Mouse (Mus musculus) liver, embryonic 14.5 days (tissue): ENCODE measurements around the gene Zscan25. TPM values are rescaled to one million over a fixed set of nuclear protein-coding genes. Genes with fewer than 3 reads are reported as not detected.
A peak's percentile ranks its signal among the peaks of the same experiment; 100 is the strongest.
"Not testable (repeated sequence)": the region's sequence is repeated elsewhere in the genome, so short reads cannot be mapped to it uniquely, and the experiment has no call there.

Source experiments
- ATAC-seq: fragments of 200-750 bp; cut with Nextera tagmentation; 2 replicates; pipeline ENCODE4 v1.8.0; 2017; ENCODE audit warnings: moderate number of reproducible peaks, mild to moderate bottlenecking, moderate library complexity; ENCODE audit not compliant: insufficient read depth
- DNase-seq, 3 experiments: peaks; one replicate each; pipeline ENCODE4 v3.0.0-alpha.2; 2012 to 2013; ENCODE audit warnings: low read depth in 3 of 3, low spot score in 3 of 3
- H3K27ac ChIP-seq: fragments of 300-500 bp; sonication (generic); 2 replicates; pipeline ENCODE4 v1.5.1; 2014; ENCODE audit warnings: moderate library complexity, mild to moderate bottlenecking, control low read depth, inconsistent platforms
- H3K27me3 ChIP-seq: fragments of 300-500 bp; sonication (generic); 2 replicates; pipeline ENCODE4 v1.6.1; 2014; ENCODE audit warnings: mild to moderate bottlenecking, low read length, moderate library complexity; ENCODE audit not compliant: control insufficient read depth, insufficient read depth
- H3K36me3 ChIP-seq: fragments of 300-500 bp; sonication (generic); replicated peaks from 2 replicates; pipeline ENCODE4 v1.6.1; 2014; ENCODE audit warnings: low read depth; ENCODE audit not compliant: control insufficient read depth, insufficient read depth
- H3K4me1 ChIP-seq, 2 experiments: fragments of 200-500 bp in 1 of 2; fragments of 300-500 bp in 1 of 2; sonication (generic) in 1 of 2; replicated peaks; 2 replicates each; pipeline ENCODE4 v1.6.1; 2012 to 2014; ENCODE audit warnings: antibody characterized with exemption in 1 of 2, inconsistent platforms in 1 of 2, low read length in 1 of 2; ENCODE audit not compliant: control insufficient read depth in 2 of 2, insufficient read depth in 2 of 2
- H3K4me2 ChIP-seq: fragments of 300-500 bp; sonication (generic); 2 replicates; pipeline ENCODE4 v1.6.1; 2014; ENCODE audit warnings: low read depth, mild to moderate bottlenecking, control low read depth, moderate library complexity
- H3K4me3 ChIP-seq, 2 experiments: fragments of 200-500 bp in 1 of 2; fragments of 300-500 bp in 1 of 2; sonication (generic) in 1 of 2; 2 replicates each; pipeline ENCODE4 v1.5.1; 2012 to 2014; ENCODE audit warnings: low read depth in 2 of 2, low read length in 2 of 2, mild to moderate bottlenecking in 2 of 2, control low read depth in 1 of 2, inconsistent platforms in 1 of 2, moderate library complexity in 1 of 2; ENCODE audit not compliant: insufficient read depth in 1 of 2
- H3K9ac ChIP-seq: fragments of 300-500 bp; sonication (generic); replicated peaks from 2 replicates; pipeline ENCODE4 v1.6.1; 2014; ENCODE audit warnings: mild to moderate bottlenecking, control low read depth, moderate library complexity
- H3K9me3 ChIP-seq: fragments of 300-500 bp; sonication (generic); 2 replicates; pipeline ENCODE4 v1.6.1; 2016; ENCODE audit warnings: low read length, mixed read lengths; ENCODE audit not compliant: control insufficient read depth
- CTCF ChIP-seq: IDR thresholded peaks from 2 replicates; pipeline ENCODE4 v1.5.1; 2016; ENCODE audit warnings: antibody characterized with exemption, low read depth, control low read depth
- EP300 ChIP-seq: IDR thresholded peaks from 2 replicates; pipeline ENCODE4 v1.6.1; 2016; ENCODE audit warnings: antibody characterized with exemption, low read depth
- WGBS: fragments of 180-500 bp; shearing (Covaris S2); extraction: QIAGEN DNeasy Blood & Tissue Kit; methylation state at CpG from one replicate; pipeline ENCODE4 v1.1.7; 2014; ENCODE audit not compliant: insufficient replicate concordance; 5-methylcytosine and 5-hydroxymethylcytosine counted together
- polyA plus RNA-seq, 2 experiments: library from polyadenylated mRNA; depleted of rRNA in 1 of 2; stranded (reverse) in 1 of 2; unstranded in 1 of 2; fragments of >200 nt; fragmentation: Nextera tagmentation in 1 of 2; extraction: Ambion mirVana in 1 of 2; gene quantifications; 2 replicates each; pipeline versions ENCODE4 v1.2.1 to v1.2.3; 2012 to 2014

Gene Zscan25
- polyA plus RNA-seq, 2 experiments = 0.39 to 4.4 TPM

DNA sequence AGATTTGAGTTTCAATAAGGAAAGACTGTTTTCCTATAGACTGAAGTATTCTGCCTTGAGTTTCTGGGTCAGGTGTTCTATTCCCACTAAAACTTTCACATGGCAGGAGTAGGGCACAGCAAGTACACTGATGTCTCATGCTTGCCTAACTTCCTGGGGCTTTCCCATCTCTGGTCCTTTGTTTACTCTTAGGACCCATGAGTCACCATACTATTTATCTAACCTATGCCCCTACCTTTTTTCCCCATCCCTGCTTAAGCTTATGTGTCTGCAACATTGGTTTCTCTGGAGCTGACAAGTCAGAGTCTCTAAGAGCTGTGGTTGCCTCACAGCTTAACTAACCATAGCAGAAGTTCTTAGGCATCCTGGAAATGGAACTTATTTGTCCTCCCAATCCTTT, 33.5 kb downstream of the Zscan25 start:
- Histone ChIP-seq H3K36me3 (no peaks in the 10 kb centered on the region), H3K9me3 (no peaks in the 10 kb centered on the region; the same call in 1 of the 2 replicates), H3K27ac (no peak overlapping the region), H3K27me3 (no peaks in the 10 kb centered on the region), H3K9ac (no peak overlapping the region), H3K4me2 (no peak overlapping the region), H3K4me3 (no peak overlapping the region), H3K4me1 (peaks cover 0 to 3% of the 10 kb centered on the region in 2 experiments; a peak in 1 of 4 replicates)
- ATAC-seq (peak; percentile 31; the same call in 1 of the 2 replicates), DNase-seq (no peak)
- TF ChIP-seq CTCF = no peak
- no peak for TF ChIP-seq EP300

DNA sequence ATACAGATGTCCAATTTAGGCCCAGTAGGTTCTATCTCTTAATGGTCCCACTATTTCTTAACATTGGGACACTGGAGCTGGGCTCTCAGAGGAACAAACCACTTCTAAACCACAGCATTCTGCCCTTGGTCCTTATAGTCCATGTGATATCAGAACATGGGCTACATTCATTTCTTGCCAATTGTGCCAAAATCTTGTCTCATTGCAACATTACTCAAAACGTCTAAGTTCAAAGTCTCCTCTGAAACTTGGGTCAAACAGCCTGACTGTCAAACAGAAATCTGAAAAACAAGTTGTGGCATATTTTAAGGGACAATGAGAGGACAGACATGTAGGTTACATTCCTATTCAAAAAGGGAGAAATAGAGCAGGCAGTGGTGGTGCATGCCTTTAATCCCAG, 36.8 kb downstream of the Zscan25 start:
- no peak overlapping the region for H3K4me2 ChIP-seq
- H3K36me3 ChIP-seq = no peaks in the 10 kb centered on the region
- H3K4me1 ChIP-seq = peaks cover 0 to 3% of the 10 kb centered on the region in 2 experiments; a peak in 1 of 4 replicates
- ATAC-seq (no peak), DNase-seq (no peak)
- no peaks in the 10 kb centered on the region for H3K27me3 ChIP-seq
- H3K9me3 ChIP-seq = no peaks in the 10 kb centered on the region; the same call in 1 of the 2 replicates
- no peak overlapping the region for H3K4me3 ChIP-seq
- WGBS = 63% methylated on average over 1 of the region's 1 CpGs
- H3K9ac ChIP-seq = no peak overlapping the region
- no peak overlapping the region for H3K27ac ChIP-seq
- TF ChIP-seq EP300 = no peak
- no peak for TF ChIP-seq CTCF

DNA sequence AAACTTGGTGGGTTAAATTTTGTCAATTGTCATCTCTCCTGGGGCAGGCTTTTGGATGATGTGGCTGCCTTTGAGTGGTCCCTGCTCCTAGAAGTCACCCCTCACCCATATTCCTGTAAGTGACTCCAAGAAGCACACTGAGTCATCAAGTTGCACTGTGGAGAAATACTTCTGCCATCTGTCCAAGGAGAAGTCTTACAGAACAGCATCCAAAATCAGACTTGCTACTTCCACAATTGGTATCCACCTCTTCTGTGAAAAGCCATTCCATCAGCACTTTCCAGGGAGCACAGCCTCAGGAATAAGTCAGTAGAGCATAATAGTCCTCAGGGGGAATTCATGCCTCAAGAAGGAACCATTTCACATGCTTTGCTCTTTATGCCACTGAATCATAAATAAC, 58.5 kb downstream of the Zscan25 start:
- H3K4me2 ChIP-seq, H3K27me3 ChIP-seq, H3K9me3 ChIP-seq, ATAC-seq, H3K4me3 ChIP-seq, H3K36me3 ChIP-seq, H3K27ac ChIP-seq, H3K9ac ChIP-seq, DNase-seq, H3K4me1 ChIP-seq: not testable (repeated sequence)

Other genes starting within 250 kb of the Zscan25 start
- not detected in 2 replicates for gene Gm4871, start 247.7 kb upstream of the Zscan25 start, polyA plus RNA-seq (2012; rRNA removed)
- not detected in 2 replicates for gene Gm4871, start 247.7 kb upstream of the Zscan25 start, polyA plus RNA-seq (2014; fragmentation: Nextera tagmentation; extraction: Ambion mirVana)
- not detected in 2 replicates for gene 1700018F24Rik, start 237.5 kb upstream of the Zscan25 start, polyA plus RNA-seq (2012; rRNA removed)
- gene 1700018F24Rik, start 237.5 kb upstream of the Zscan25 start, polyA plus RNA-seq (2014; fragmentation: Nextera tagmentation; extraction: Ambion mirVana) = not detected in 2 replicates
- 42.0 and 47.2 TPM in 2 replicates for gene Arpc1a, start 196.7 kb upstream of the Zscan25 start, polyA plus RNA-seq (2012; rRNA removed)
- 51.5 and 57.8 TPM in 2 replicates for gene Arpc1a, start 196.7 kb upstream of the Zscan25 start, polyA plus RNA-seq (2014; fragmentation: Nextera tagmentation; extraction: Ambion mirVana)
- gene Kpna7, start 196.5 kb upstream of the Zscan25 start, polyA plus RNA-seq (2012; rRNA removed) = 0.11 TPM in 2 replicates
- 0.04 TPM in 1 of 2 replicates, not detected in the other for gene Kpna7, start 196.5 kb upstream of the Zscan25 start, polyA plus RNA-seq (2014; fragmentation: Nextera tagmentation; extraction: Ambion mirVana)
- 54.4 and 74.7 TPM in 2 replicates for gene Arpc1b, start 166.3 kb upstream of the Zscan25 start, polyA plus RNA-seq (2012; rRNA removed)
- gene Arpc1b, start 166.3 kb upstream of the Zscan25 start, polyA plus RNA-seq (2014; fragmentation: Nextera tagmentation; extraction: Ambion mirVana) = 74.9 and 80.1 TPM in 2 replicates
- gene Pdap1, start 140.3 kb upstream of the Zscan25 start, polyA plus RNA-seq (2012; rRNA removed) = 13.6 and 44.0 TPM in 2 replicates
- gene Pdap1, start 140.3 kb upstream of the Zscan25 start, polyA plus RNA-seq (2014; fragmentation: Nextera tagmentation; extraction: Ambion mirVana) = 44.4 and 50.1 TPM in 2 replicates
- 49.1 and 79.2 TPM in 2 replicates for gene Bud31, start 140.1 kb upstream of the Zscan25 start, polyA plus RNA-seq (2012; rRNA removed)
- gene Bud31, start 140.1 kb upstream of the Zscan25 start, polyA plus RNA-seq (2014; fragmentation: Nextera tagmentation; extraction: Ambion mirVana) = 154 and 155 TPM in 2 replicates
- 4.9 and 5.5 TPM in 2 replicates for gene Ptcd1, start 113.4 kb upstream of the Zscan25 start, polyA plus RNA-seq (2012; rRNA removed)
- gene Ptcd1, start 113.4 kb upstream of the Zscan25 start, polyA plus RNA-seq (2014; fragmentation: Nextera tagmentation; extraction: Ambion mirVana) = 5.4 and 6.2 TPM in 2 replicates
- gene Cpsf4, start 113.3 kb upstream of the Zscan25 start, polyA plus RNA-seq (2012; rRNA removed) = 25.6 and 29.8 TPM in 2 replicates
- gene Cpsf4, start 113.3 kb upstream of the Zscan25 start, polyA plus RNA-seq (2014; fragmentation: Nextera tagmentation; extraction: Ambion mirVana) = 14.2 TPM in 2 replicates
- gene Atp5j2, start 88.4 kb upstream of the Zscan25 start, polyA plus RNA-seq (2012; rRNA removed) = 111 and 190 TPM in 2 replicates
- 454 and 472 TPM in 2 replicates for gene Atp5j2, start 88.4 kb upstream of the Zscan25 start, polyA plus RNA-seq (2014; fragmentation: Nextera tagmentation; extraction: Ambion mirVana)
- gene Zkscan14, start 78.6 kb upstream of the Zscan25 start, polyA plus RNA-seq (2012; rRNA removed) = 1.7 and 2.2 TPM in 2 replicates
- 4.3 and 5.4 TPM in 2 replicates for gene Zkscan14, start 78.6 kb upstream of the Zscan25 start, polyA plus RNA-seq (2014; fragmentation: Nextera tagmentation; extraction: Ambion mirVana)
- gene Zkscan5, start 75.9 kb upstream of the Zscan25 start, polyA plus RNA-seq (2012; rRNA removed) = 1.8 and 2.1 TPM in 2 replicates
- gene Zkscan5, start 75.9 kb upstream of the Zscan25 start, polyA plus RNA-seq (2014; fragmentation: Nextera tagmentation; extraction: Ambion mirVana) = 2.9 and 3.2 TPM in 2 replicates
- 6.6 and 8.3 TPM in 2 replicates for gene Zfp655, start 48.8 kb upstream of the Zscan25 start, polyA plus RNA-seq (2012; rRNA removed)
- gene Zfp655, start 48.8 kb upstream of the Zscan25 start, polyA plus RNA-seq (2014; fragmentation: Nextera tagmentation; extraction: Ambion mirVana) = 18.7 and 21.0 TPM in 2 replicates
- gene Cyp3a57, start 64.8 kb downstream of the Zscan25 start, polyA plus RNA-seq (2012; rRNA removed) = 0.02 TPM in 1 of 2 replicates, not detected in the other
- 0.05 and 0.06 TPM in 2 replicates for gene Cyp3a57, start 64.8 kb downstream of the Zscan25 start, polyA plus RNA-seq (2014; fragmentation: Nextera tagmentation; extraction: Ambion mirVana)
- 3.3 and 4.9 TPM in 2 replicates for gene Cyp3a16, start 189.2 kb downstream of the Zscan25 start, polyA plus RNA-seq (2012; rRNA removed)
- 2.2 and 2.6 TPM in 2 replicates for gene Cyp3a16, start 189.2 kb downstream of the Zscan25 start, polyA plus RNA-seq (2014; fragmentation: Nextera tagmentation; extraction: Ambion mirVana)